Mouse (Mus musculus) T-cell, adult 2 months (primary cell): Measurements from ENCODE around the gene Gng13.

Experiments
- DNase-seq: peaks from one replicate; pipeline ENCODE4 v3.0.0; 2022; ENCODE audit warnings: low spot score

The Gng13 gene

DNA sequence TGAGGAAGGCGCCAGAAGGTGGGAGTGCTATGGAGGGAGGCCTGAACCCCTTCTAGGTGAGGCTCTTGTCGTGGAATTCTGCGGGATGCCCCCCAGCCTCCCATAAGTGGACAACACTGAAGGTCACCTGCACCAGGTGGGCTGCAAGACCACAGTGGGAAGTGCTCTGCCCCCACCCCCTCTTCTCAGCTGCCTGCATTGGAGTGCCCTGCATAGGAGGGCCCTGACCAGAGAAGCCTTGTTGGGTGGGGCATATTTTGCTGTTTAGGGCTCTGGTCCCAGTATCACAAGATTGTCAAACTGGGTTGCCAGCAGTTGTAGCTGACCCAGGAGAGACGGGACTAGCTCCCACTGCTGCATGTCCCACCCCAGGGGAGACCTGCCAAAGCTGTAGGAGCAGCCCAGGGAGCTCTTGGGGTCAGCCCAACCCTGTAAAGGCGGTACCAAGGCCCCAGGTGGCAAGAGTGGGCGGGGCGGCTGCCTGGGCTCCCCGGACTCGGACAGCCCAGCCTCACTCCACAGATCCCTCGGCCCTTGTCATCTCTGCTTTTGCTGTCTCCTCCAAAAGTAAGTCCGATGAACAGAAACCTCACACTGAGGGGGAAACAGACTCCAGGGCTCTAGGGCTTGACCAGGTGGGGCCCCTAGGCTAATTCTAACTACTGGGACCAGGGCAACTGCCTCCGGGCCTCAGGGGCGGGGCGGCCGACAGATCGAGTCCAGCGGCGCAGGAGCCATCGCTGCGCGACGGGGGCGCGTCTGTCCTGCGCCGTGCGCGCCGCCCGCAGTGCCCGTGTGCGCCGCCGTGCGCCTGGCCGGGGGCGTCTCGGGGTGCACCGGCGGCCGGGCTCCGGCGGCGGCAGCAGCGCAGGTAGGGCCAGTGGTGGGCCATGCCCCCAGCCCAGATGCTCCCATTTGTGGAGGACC lies at the start of gene Gng13:
Gene Gng13, plus strand, starts transcription at position 461 of the 927 bp plus-strand sequence.
- DNase-seq, result no peak

DNA sequence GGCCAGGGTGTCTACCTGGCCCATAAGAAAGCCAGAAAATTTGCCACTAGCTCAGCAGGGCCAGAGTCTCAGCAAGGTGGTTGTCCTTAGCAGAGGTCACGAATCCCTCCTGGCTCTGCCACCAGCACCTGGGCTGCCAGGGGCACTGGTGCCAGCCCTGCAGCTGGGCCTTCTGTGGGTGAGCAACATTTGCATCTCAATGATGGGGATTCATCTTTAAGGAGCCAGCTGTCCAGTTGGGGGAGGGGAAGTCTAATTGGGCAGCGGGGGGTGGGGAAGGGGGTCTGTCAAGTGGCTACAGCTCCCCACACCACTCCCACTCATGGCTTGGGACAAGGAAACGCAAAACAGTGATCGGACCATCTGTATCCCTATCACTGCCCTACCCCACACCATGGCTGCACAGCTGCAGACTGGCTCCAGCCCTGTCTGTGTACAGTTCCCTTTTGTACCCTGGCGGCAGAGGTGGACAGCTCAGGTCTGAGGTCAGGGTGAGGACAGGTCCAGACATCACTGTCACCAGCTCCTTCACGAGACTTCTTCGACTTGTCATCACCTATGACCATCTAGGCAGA lies 48.4 kb upstream of the Gng13 start:
- DNase-seq, result no peak

DNA sequence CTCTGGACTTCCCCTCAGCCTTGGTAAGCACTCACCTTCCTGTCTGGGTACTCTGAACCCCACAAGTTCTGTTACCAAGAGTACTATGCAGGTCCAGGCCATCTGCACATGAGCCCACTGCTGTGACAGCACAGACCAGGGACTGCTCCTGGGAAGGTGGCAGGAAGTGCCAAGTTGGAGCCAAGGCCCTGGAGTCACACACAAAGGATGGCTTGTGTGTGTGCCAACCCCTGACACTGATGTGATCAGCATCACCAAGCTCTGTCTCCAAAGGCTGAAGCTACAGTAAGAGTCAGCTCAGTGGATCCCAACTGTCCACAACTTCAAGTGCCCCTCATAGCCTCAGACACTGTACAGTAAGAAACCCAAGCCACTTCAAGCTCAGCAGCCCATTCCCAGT lies 44.0 kb upstream of the Gng13 start:
- no peak for DNase-seq

DNA sequence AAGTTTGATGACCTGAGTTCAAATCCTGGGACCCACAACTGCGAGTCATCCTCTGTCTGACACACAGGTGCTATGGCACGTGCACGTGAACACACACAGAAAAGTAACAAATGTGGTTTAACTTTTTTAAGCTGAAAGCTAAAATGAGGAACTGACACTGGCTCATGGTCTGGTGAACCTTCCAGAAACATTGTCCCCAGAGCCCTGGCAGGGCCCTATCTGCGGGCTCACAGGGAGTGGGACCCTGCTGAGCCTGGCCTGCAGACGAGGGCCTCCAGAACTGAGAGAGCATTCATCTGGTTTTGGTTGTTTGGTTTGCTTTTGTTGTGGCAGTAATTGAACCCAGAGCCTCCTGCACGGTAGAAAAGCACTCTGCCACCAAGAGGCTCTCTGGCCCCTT lies 39.0 kb upstream of the Gng13 start:
- DNase-seq, result no peak

DNA sequence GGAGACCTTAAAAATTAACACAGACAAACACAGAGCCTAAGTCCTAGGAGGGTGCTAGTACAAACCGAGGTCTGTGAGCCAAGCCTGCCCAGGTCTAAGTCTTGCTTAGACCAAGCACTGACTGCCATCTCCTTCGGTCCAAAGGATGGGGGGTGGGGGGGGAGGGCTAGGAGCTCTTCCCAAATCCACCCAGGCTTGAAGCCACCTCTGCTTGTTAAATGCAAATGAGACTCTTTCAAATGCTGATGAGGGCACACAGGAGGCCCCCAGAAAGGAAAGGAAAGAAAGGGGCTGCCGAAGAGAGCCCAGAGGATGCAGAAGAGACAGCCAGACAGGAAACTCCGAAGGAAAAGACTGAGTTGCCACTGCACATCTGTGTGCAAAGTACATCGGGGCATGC lies 37.2 kb upstream of the Gng13 start:
- no peak for DNase-seq

DNA sequence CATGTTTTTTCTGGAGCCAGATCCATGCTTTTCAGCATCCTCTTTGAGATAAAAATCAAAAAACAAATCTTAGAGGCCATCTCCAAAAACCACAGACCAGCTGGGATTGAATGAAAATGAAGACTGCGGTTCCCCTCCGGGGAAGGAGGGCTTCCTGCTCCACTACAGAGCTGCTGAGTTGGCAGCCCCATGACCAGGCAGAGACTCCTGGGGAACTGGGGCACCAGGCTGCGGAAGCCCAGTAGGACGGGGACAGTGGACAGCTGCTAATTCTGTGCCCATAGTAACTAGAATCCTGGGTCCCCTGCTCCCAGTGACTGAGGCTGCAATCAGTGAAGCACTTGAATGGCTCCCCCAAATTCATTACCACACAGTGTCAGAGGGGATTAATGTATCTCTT lies 35.3 kb upstream of the Gng13 start:
- no peak for DNase-seq

DNA sequence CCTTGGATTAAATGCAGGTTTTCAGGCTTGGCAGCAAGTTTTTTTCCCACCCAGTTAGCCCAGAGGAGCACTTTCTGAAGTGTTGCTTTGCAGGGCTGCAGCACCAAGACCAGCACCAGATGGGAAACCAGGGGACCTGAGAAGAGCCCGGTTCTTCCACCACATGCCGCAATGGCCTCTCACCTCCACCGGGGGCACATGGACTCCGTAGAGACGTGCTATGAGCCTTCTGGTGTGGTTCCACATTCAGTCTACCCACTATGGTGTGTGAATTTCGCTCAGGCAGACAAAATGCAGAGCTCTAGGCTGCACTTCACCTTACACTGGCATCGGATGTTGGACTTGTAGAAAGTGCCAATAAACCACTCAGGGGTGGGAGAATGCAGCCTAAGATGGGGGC lies 30.6 kb upstream of the Gng13 start:
- no peak for DNase-seq

DNA sequence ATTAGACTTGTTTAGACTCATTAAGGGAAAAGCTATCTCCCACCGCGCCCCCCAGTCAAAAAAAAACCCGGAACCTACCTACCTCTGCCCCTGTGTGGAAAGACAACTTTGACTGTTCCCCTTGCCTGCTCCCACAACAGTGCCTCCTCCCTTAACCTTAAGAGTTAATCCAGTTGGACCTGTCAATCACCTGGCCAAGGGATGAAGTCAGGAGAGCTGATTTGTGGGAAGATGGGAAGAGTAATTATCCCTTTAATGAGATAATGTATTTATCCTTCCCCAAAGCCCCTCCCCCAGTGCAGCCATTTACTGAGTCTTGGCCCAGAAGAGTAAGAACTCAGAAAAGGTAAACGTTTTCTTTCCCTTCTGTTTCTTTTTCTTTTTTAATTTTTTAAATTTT lies 28.0 kb upstream of the Gng13 start:
- no peak for DNase-seq

DNA sequence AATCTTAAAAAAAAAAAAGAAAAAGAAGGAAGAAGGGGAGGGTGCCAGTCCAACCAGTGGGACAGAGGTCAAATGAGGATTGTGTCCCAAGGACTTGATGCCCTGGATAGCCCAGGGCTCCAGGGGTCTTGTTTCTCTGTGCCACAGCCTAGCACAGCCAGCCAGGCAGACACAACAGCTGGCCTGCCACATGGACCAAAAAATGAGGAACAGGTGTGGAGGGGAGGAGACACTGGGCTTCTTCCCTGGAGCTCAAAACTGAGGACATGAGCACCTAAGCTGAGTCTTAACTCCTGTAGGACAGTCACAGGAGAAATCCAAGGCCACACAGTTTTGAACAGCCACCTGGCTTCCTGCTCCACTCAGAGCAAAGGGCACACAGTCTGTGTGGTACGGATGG lies 20.7 kb upstream of the Gng13 start:
- no peak for DNase-seq

DNA sequence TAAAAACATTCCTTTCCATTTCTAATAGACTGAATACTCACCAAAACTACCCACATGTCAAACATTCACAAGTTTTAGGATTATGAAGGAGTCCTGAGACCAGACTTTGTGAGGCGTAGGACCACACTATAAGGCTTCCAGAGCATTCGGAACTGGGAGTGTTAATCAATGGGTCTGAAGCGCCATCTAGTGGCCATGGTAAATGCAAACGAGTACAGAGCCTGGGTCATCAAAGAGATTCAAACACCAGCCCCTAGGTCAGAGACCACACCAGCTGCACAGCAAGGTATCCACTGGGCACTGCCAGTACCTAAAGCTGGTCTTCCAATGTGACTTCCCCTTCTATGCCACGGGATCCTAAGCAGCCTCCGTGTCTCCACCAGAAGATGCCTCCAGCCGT lies 18.5 kb upstream of the Gng13 start:
- peak; percentile 58 for DNase-seq

DNA sequence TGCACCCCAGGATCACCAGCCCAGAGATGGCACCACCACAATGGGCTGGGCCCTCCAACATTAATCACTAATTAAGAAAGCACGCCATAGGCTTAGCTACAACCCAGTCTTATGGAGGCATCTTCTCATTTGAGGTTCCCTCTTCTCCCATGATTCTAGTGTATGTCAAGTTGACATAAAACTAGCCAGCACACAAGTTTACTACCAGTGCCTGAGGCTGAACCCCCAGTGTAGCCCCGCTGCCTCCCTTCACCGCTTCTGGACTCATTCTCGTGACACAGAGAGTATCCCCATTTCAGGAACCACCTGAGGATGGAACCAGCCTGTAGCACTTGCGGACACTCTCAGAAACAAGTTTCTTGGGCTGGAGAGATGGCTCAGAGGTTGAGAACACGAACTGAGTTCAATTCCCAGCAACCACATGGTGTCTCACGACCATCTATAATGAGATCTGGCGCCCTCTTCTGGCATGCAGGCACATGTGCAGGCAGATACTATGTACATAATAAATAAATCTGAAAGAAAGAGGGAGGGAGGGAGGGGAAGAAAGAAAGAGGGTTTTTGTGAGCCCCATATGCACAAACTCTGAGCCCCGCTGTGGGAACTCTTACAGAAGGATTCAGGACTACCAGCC lies 16.0 kb upstream of the Gng13 start:
- no peak for DNase-seq

DNA sequence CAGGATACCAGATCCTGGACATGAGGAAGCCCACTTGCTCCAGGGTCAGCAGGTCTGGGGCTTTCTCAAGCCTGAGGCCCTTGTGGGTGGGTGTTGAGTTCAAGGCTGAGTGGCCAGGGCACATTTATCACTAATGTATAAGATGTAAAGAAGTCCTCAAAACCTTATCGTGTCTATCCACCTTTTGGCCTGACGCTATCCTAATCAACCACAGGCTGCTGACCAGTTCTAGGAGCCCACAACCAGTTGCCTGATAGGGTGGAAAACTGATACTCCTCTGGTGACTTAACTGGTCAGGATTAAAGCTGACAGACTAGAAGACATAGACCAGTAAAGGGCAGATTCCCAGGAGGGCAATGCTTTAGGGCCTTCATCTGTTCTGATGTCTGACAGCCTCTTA lies 7.0 kb upstream of the Gng13 start:
- DNase-seq, result no peak

DNA sequence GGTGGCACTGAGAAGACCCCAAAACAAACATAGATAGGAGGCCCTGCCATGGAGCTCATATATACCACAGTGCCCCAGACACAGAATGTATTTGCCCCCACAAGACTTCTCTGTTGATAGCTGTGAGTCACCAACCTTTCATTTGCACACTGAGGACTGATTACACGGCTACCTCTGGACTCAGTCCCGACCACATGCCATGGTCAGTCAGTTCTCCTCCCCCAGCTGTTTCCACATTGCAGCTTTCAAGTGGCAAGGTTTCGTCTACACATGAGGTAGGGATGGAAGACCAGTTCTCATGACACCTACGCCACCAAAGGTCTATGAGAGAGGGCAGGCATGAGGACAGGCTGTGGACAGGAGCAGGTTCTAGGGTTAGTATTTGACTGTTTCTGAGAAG lies 5.8 kb upstream of the Gng13 start:
- no peak for DNase-seq

DNA sequence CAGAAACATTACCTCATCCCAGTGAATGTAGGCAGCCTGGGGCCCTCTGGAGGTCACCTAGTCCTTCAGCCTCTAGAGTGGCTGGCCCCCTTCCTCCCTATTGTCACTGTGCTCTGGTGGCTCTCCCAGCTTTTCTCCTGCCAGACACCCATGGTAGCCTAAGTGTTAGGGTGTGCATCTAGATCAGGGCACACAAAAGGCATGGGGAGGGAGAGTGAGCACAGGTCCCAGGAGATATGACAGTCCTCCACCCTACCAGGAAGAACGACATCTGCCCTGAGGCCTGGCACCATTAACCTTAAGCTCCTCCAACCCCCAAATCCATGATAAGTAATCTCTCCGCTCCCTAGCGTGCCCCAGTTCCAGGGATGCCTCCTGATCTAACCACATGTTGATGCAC lies 1.3 kb upstream of the Gng13 start:
- DNase-seq, result no peak

DNA sequence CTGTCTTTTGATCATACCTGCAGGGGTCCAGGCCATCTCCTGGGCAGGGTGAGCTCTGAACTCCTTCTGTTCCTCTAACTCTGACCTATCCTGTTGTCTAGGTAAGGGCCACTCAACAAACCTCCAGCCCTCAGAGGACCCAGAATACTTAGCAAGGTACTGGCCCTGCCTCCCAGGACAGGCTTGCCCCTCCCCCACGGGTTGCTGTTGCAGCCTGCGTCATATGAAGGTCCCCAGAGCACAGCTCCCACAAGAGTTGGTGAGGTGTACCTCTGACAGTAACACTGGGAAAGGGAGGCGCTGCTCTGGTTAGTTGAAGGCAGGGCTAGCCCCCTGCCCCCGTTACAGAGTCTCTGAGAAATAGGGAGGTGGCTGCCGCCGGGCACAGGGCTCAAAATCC lies 841 bp upstream of the Gng13 start:
- DNase-seq, result no peak

DNA sequence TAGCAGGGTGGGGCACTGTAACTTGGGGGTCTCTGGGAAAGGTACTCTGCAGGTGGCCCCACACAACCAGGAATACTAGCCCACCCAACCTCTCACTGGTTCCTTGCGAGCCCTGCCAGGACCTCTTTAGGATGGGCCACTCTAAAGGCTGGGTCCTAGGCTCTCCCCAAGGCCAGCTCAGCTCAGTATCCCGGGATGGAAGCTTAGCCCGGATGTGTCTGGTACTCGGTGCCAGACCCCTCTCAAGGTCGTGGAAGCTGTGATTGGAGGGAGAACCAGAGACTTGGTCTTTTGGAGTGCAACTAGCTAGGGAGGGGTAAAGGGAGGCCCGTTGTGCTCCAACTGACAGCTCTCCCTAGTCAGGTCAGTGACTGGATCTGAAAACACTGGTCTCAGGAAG lies 720 bp downstream of the Gng13 start:
- no peak for DNase-seq

DNA sequence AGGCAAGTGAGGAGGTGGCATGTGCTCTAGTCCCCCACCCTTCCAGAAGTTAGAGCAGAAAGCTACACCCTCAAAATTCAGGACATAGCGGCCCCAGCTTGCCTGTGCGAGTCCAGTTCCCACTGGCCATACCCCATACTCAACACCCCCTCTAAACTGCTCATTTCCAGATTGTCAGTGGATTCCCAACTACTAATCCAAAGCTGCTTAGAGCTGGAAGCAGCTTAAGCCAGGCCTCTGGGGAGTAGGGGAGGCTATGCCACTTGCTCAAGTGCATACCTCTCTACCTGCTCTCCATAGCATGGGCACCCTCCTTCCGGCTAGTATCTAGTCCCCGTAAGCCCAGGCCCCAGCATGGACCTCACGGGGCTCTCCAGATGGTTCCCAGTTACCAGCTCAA lies 4.5 kb downstream of the Gng13 start:
- DNase-seq, result no peak

DNA sequence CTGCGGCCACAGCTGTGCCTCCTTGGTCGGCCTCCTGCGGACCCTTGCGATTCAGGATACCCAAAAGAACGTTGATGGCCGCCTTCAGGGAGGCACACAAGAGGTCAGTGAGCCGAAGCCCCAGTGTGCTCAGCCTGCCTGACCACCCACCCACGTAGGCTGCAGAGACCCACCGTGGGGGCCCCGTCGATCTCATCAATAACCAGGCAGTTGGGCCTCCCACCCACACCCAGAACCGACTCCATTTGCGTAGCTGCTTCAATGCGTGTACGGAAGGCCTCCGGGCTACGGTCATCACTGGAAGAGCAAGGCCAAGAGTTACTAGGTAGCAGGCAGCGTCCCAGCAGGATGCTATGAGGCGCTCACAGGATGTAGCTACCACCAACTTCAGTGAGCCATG lies 6.5 kb downstream of the Gng13 start:
- no peak for DNase-seq

DNA sequence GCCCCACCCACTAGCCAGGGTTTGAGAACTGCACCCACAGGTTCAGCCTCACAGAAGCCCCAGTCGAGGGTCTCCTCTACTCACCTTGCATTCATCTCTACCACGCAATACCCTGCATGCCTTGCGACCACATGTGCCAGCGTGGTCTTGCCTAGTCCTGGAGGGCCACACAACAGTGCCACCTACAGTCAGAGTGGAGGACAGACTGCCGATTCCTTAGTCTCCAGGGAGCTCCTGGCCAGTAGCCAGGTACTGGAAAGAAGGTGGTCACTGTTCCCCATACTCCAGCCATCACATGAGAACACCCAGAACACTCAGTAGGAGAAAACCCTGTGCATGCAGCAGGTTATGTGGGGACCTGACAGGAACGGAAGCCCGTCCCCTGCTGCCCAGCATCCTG lies 6.9 kb downstream of the Gng13 start:
- DNase-seq, result no peak

DNA sequence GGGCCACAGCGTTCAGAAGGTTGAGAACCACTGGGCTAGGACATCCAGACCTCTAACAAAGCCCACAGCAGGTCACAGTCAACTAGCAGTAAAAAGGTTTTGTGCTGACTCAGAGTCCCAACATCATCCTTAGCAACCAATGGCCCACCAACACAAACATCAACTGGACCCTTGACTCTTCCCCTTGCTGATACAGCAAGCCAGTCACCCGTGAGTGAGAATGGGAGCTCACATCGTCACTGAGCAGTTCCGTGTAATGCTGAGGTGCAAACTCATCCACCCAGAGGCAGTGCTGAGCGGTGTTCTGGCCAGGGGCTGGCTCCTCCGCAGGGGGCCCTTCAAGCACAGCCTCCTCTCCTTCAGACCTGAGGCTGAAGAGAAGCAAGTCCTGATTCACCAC lies 8.3 kb downstream of the Gng13 start:
- DNase-seq, result no peak

DNA sequence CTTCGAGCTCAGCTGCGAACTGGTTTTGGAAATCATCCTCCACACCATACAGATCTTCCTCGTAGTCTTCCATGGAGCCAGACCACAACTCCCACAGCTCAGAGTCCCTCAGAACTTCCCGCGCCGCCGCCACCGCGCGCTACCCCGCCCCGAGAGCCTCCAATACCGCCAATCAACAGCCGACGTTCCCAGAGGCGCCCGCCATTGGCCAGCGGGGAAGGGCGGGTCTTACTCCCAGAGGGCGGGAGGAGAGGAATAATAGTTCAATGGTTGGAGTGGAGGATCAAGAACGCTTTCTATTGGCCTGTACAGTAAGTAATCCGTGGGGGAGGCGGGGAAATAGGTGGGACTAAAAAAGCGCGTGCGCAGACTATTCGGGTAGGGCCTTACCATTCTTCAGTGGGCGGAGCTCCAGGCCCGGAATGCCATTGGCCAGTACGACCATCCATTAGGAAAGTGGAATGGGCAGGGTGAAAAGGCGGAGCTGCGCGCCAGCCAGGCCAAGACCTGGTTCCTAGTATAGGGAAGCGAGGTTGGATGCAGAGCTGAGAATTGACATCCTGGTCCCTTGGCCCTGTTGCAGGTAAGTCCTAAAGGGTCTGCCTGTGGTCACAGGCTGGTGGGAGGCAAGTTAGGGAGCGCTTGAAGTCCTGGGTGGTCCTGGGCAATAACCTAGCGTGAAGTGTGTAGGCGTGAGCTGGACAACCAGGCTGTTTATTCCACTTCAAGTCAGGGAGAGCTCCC lies 10.5 kb downstream of the Gng13 start, which contains the start of the genes Chtf18 and Rpusd1:
Gene Chtf18, minus strand, starts transcription at position 155 of the 744 bp plus-strand sequence.
Gene Rpusd1, plus strand, starts transcription at position 406 of the 744 bp plus-strand sequence.
- peak; percentile 98 for DNase-seq

DNA sequence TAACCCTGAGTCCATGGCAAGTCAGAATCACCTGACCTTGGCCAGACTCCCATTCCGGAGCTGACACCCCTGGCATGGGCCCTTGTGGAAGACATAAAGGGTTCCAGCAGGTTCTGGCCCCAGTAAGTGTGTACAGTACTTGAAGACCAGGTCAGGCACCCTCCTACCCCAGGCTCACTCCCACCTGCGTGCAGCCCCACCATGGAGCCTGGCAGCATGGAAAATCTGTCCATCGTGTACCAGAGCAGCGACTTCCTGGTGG lies 11.0 kb downstream of the Gng13 start:
- no peak for DNase-seq

DNA sequence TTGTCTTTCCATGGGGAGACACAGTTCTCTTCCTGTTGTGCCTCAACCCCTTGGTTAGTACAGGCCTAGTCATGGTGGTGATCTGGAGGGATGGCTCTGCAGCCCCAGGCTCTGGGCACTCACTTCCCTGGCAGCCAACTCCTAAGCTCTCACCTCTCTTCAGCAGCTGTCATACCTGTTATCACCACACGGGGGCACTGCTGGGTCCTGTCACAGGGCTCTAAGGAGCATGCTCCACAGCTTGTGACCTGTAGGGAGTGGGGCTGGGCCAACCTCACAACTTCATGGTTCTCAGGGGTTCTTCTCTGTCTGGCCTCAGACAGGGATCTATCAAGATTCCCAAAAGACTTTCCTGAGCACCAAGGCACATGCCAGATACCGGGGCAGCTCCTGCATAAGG lies 15.1 kb downstream of the Gng13 start:
- peak; percentile 72 for DNase-seq
